Mouse (Mus musculus): ENCODE data around the gene Gm16451. TPM values are rescaled to one million over a fixed set of nuclear protein-coding genes. Genes with fewer than 3 reads are reported as not detected.
"Not testable (repeated sequence)": the region's sequence is repeated elsewhere in the genome, so short reads cannot be mapped to it uniquely, and the experiment has no call there.

Gene Gm16451
- not detected for total RNA-seq (2021)
- long read RNA-seq, experiment 1, result 0 reads
- long read RNA-seq, experiment 2, result 0 reads

DNA sequence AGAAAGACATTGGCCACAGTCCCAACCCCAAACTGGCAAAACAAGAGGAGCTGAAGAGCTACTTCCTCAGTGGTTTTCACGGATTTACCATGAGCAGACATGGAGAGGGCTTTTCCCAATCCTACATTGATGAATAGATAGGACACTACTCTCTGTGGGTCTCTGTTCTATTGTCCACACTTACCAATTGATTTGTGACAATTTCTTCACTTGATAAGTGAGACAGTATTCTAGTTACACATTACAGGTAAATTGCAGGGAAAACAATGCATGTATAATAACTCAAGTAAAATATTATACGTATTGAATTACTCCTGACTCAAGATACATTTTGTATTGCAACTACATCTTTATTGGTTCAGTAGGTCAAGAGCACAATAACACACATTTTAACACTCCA is at the start of gene Gm16451:
Gene Gm16451, minus strand, starts transcription at position 101 of the 400 bp plus-strand sequence.
- not testable (repeated sequence) for DNase-seq

DNA sequence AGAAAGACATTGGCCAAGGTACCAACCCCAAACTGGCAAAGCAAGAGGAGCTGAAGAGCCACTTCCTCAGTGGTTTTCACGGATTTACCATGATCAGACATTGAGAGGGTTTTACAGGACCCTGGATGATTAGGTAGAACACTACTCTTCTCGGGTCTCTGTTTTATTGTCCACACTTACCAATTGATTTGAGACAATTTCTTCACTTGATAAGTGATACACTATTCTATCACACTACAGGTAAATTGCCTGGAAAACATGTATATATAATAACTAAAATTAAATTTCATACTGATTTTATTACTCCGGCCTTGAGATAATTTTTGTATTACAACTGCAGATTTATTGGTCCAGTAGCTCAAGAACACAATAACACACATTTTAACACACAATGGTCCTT is 45.9 kb upstream of the Gm16451 start, which contains the start of gene Vmn1r142:
Gene Vmn1r142, minus strand, starts transcription at position 101 of the 400 bp plus-strand sequence.
- DNase-seq, result not testable (repeated sequence)

DNA sequence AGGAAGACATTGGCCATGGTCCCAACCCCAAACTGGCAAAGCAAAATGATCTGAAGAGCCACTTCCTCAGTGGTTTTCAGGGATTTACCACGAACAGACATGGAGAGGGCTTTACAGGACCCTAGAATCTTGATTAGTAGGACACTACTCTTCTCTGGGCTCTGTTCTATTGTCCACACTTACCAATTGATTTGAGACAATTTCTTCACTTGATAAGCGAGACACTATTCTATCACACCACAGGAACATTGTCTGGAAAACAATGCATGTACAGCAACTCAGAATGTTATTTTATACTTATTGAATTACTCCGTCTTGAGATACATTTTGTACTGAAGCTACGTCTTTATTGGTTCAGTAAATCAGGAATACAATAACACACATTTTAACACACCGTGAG is 16.6 kb upstream of the Gm16451 start, which contains the start of gene Gm10666:
Gene Gm10666, minus strand, starts transcription at position 101 of the 400 bp plus-strand sequence.
- not testable (repeated sequence) for DNase-seq

- DNase-seq, result not testable (repeated sequence)
Observed at GRCm38 (mm10) chr7:22068757-22069156, 49.3 kb downstream of the Gm16451 start, which contains the start of gene Vmn1r139. Gene Vmn1r139 (plus strand): TSS chr7:22069057.

Other genes with a start within 250 kb of the Gm16451 start
- not detected for gene Gm5891, start 197.0 kb downstream of the Gm16451 start, total RNA-seq (2021)
- not detected for gene Vmn1r137, start 123.7 kb downstream of the Gm16451 start, total RNA-seq (2021)
- gene Vmn1r138, start 89.3 kb downstream of the Gm16451 start, total RNA-seq (2021), result not detected
- not detected for gene Gm6176, start 61.9 kb downstream of the Gm16451 start, total RNA-seq (2021)
- not detected for gene Vmn1r139, start 49.2 kb downstream of the Gm16451 start, total RNA-seq (2021)
- not detected for gene Gm10666, start 16.5 kb upstream of the Gm16451 start, total RNA-seq (2021)
- not detected for gene Vmn1r142, start 45.8 kb upstream of the Gm16451 start, total RNA-seq (2021)
- not detected for gene Vmn1r143, start 71.1 kb upstream of the Gm16451 start, total RNA-seq (2021)
- not detected for gene Gm8653, start 83.0 kb upstream of the Gm16451 start, total RNA-seq (2021)
- gene Gm8453, start 111.2 kb upstream of the Gm16451 start, total RNA-seq (2021), result not detected
- not detected for gene Gm4187, start 211.5 kb upstream of the Gm16451 start, total RNA-seq (2021)

Measured in heart, adult 18-20 months (tissue).